Mouse (Mus musculus): Measurements from ENCODE around the gene Ttc29.
A peak's percentile ranks its signal among the peaks of the same experiment; 100 is the strongest.

DNA sequence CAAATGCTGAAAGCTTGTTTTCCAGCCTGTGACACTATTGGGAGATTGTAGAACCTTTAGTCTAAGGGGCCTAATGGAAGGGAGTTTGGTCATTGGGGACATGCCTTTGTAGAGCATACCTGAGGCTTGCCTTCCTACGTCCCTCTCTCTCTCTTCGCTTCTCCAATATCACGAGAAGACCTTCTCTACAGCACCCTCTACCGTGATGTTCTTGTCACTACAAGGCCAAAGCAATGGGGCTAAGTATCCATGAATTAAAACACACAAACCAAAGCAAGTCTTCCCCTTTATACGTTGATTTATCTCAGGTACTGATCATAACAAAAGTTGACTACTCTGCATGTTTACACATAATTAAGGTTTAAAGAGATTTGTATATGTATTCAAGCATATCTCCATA, 8.9 kb upstream of the Ttc29 start:
- TF ChIP-seq CTCF (IDR thresholded peaks at IDR 0.05; ENCODE audit: low read depth): peak; percentile 41
- TF ChIP-seq EP300 (IDR thresholded peaks at IDR 0.05; ENCODE audit: low read depth): no peak
